Mouse (Mus musculus) heart, embryonic 13.5 days (tissue): ENCODE measurements around the gene Anapc1. TPM values are rescaled to one million over a fixed set of nuclear protein-coding genes. Genes with fewer than 3 reads are reported as not detected.
"Not testable (repeated sequence)": the region's sequence is repeated elsewhere in the genome, so short reads cannot be mapped to it uniquely, and the experiment has no call there.

Source experiments
- ATAC-seq: fragments of 200-750 bp; cut with Nextera tagmentation; 2 replicates; pipeline ENCODE4 v1.8.0; 2017; ENCODE audit warnings: moderate TSS enrichment; ENCODE audit not compliant: insufficient number of reproducible peaks, low FRiP score, low TSS enrichment; ENCODE audit errors: extremely low read depth
- H3K27ac ChIP-seq: fragments of 300-500 bp; sonication (generic); replicated peaks from 2 replicates; pipeline ENCODE4 v1.5.1; 2015; ENCODE audit warnings: moderate library complexity, mild to moderate bottlenecking, inconsistent platforms
- H3K27me3 ChIP-seq: fragments of 300-500 bp; sonication (generic); replicated peaks from 2 replicates; pipeline ENCODE4 v1.6.1; 2015; ENCODE audit warnings: mild to moderate bottlenecking, inconsistent platforms
- H3K36me3 ChIP-seq: fragments of 300-500 bp; sonication (generic); 2 replicates; pipeline ENCODE4 v1.6.1; 2015; ENCODE audit warnings: mild to moderate bottlenecking, inconsistent platforms
- H3K4me1 ChIP-seq: fragments of 300-500 bp; sonication (generic); 2 replicates; pipeline ENCODE4 v1.6.1; 2015; ENCODE audit warnings: inconsistent platforms
- H3K4me2 ChIP-seq: fragments of 300-500 bp; sonication (generic); 2 replicates; pipeline ENCODE4 v1.6.1; 2015; ENCODE audit warnings: inconsistent platforms, mild to moderate bottlenecking, moderate library complexity
- H3K4me3 ChIP-seq: fragments of 300-500 bp; sonication (generic); 2 replicates; pipeline ENCODE4 v1.5.1; 2015; ENCODE audit warnings: moderate library complexity, mild to moderate bottlenecking, inconsistent platforms
- H3K9ac ChIP-seq: fragments of 300-500 bp; sonication (generic); 2 replicates; pipeline ENCODE4 v1.6.1; 2015; ENCODE audit warnings: inconsistent platforms, mild to moderate bottlenecking, moderate library complexity
- H3K9me3 ChIP-seq: fragments of 300-500 bp; sonication (generic); 2 replicates; pipeline ENCODE4 v1.6.1; 2016; ENCODE audit warnings: inconsistent platforms
- WGBS: fragments of 180-500 bp; shearing (Covaris S2); methylation state at CpG from one replicate; pipeline ENCODE4 v1.1.7; 2015; ENCODE audit warnings: mixed read lengths; 5-methylcytosine and 5-hydroxymethylcytosine counted together
- polyA plus RNA-seq: library from polyadenylated mRNA; unstranded; fragments of >200 nt; fragmentation: Nextera tagmentation; extraction: Ambion mirVana; gene quantifications from 2 replicates; pipeline ENCODE4 v1.2.1, GENCODE M21; 2015

Anapc1 gene
- polyA plus RNA-seq, 1 experiment from 2014 or later = 42.9 TPM

DNA sequence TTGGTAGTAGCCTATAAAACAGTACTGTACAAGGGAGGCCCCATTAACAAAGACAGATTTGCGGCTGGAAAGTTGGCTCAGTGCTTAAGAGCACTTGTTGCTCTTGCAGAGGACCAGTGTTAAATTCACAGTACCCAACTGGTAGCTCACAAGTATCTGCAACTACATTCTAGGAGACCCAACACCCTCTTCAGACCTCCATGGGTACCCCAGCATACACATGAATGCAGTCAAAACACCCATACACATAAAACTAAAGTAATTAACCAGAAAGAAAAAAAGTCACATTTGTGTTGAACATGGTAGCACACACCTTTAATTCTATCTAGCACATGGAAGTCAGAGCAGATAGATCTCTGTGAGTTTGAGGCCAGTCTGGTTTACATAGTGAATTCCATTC lies 9.9 kb upstream of the Anapc1 start:
- Histone ChIP-seq H3K27ac (no peak overlapping the region), H3K27me3 (no peaks in the 10 kb centered on the region), H3K4me3 (no peak overlapping the region), H3K4me2 (no peak overlapping the region), H3K4me1 (peaks cover 21% of the 10 kb centered on the region), H3K9me3 (no peaks in the 10 kb centered on the region), H3K36me3 (no peaks in the 10 kb centered on the region), H3K9ac (no peak overlapping the region)
- 88% methylated on average over 1 of the region's 1 CpGs for WGBS
- ATAC-seq = no peak

- Histone ChIP-seq H3K9me3 (no peaks in the 10 kb centered on the region), H3K27me3 (no peaks in the 10 kb centered on the region), H3K36me3 (no peaks in the 10 kb centered on the region), H3K4me1 (peaks cover 21% of the 10 kb centered on the region), H3K4me3 (no peak overlapping the region), H3K9ac (peak overlapping the region; percentile 37; the same call in 1 of the 2 replicates), H3K4me2 (no peak overlapping the region), H3K27ac (no peak overlapping the region)
- WGBS = 52% methylated on average over 3 of the region's 3 CpGs
- ATAC-seq = no peak
Measured at GRCm38 (mm10) chr2:128696426-128696825, 9.2 kb upstream of the Anapc1 start.

DNA sequence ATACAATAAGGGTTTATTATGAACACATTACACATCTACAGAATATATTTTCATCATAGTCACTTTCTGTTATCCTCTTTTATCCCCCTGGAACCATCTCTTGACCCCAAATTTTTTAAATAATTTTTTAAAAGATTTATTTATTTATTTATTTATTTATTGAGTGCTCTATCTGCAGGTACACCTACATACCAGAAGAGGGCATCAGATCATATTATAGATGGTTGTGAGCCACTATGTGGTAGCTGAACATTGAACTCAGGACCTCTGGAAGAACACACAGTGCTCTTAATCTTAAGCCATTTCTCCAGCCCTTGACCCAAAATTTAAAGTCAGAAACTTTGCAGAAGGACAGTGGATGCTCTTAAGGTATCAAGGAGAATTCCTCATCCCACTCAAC lies 7.4 kb upstream of the Anapc1 start:
- H3K4me2 ChIP-seq = no peak overlapping the region
- no peak overlapping the region for H3K27ac ChIP-seq
- H3K9ac ChIP-seq = no peak overlapping the region
- no peaks in the 10 kb centered on the region for H3K9me3 ChIP-seq
- no peak for ATAC-seq
- no peaks in the 10 kb centered on the region for H3K36me3 ChIP-seq
- no peaks in the 10 kb centered on the region for H3K27me3 ChIP-seq
- no peak overlapping the region for H3K4me3 ChIP-seq
- peaks cover 11% of the 10 kb centered on the region for H3K4me1 ChIP-seq

- not testable (repeated sequence) for H3K9me3 ChIP-seq, H3K9ac ChIP-seq, H3K27me3 ChIP-seq, H3K4me2 ChIP-seq, H3K27ac ChIP-seq, H3K4me3 ChIP-seq, ATAC-seq, H3K4me1 ChIP-seq, H3K36me3 ChIP-seq
- 90% methylated on average over 2 of the region's 3 CpGs for WGBS
Measured at GRCm38 (mm10) chr2:128693828-128694227, 6.6 kb upstream of the Anapc1 start.

DNA sequence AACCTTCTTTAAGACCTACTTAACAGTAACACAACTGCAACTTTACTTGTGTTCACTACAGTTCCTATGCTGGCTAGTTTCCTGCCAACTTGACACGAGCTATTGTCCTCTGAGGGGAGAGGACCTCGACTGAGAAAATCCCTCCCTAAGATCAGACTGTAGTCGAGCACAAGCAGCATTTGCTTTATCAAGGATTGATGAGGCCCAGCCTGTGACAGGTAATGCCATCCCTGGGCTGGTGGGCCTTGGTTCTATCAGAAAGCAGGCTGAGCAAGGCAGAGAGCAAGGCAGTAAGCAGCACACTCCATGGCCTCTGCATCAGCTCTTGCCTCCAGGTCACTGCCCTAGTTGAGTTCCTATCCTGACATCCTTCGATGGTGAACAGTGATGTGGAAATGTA lies 6.0 kb upstream of the Anapc1 start:
- H3K9me3 ChIP-seq = no peaks in the 10 kb centered on the region
- no peak overlapping the region for H3K4me3 ChIP-seq
- no peaks in the 10 kb centered on the region for H3K36me3 ChIP-seq
- no peak overlapping the region for H3K4me2 ChIP-seq
- WGBS = 55% methylated on average over 4 of the region's 4 CpGs
- H3K9ac ChIP-seq = no peak overlapping the region
- no peak for ATAC-seq
- no peaks in the 10 kb centered on the region for H3K27me3 ChIP-seq
- H3K4me1 ChIP-seq = peaks cover 8% of the 10 kb centered on the region; the same call in 1 of the 2 replicates
- 0 out of 2 replicates have a peak overlapping the region, but pooled peaks have one; percentile 5 for H3K27ac ChIP-seq

DNA sequence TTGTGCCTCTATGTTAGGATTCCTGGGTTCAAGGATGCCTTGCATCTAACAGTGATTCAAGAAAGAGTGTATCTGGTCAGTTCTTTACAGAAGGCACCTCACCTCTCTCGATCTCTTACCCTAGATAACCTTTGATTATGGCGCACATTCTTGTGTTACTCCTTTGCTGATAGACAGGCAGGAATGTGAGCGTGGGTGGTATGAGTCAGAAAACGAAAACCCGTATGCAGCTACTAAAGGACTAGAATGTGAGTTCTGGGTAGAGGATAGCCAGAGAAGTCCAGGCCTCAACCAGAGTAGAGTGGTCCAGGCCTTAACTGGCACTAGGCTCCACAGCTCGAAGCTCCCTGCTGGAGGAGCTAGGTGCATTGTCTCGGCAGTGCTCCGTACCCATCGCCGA lies 5.6 kb upstream of the Anapc1 start:
- no peaks in the 10 kb centered on the region for H3K36me3 ChIP-seq
- no peaks in the 10 kb centered on the region for H3K27me3 ChIP-seq
- H3K9ac ChIP-seq = no peak overlapping the region
- H3K4me1 ChIP-seq = peaks cover 8% of the 10 kb centered on the region
- 0 out of 2 replicates have a peak overlapping the region, but pooled peaks have one; percentile 5 for H3K27ac ChIP-seq
- ATAC-seq = no peak
- no peak overlapping the region for H3K4me2 ChIP-seq
- H3K9me3 ChIP-seq = no peaks in the 10 kb centered on the region
- 69% methylated on average over 10 of the region's 10 CpGs for WGBS
- H3K4me3 ChIP-seq = no peak overlapping the region

DNA sequence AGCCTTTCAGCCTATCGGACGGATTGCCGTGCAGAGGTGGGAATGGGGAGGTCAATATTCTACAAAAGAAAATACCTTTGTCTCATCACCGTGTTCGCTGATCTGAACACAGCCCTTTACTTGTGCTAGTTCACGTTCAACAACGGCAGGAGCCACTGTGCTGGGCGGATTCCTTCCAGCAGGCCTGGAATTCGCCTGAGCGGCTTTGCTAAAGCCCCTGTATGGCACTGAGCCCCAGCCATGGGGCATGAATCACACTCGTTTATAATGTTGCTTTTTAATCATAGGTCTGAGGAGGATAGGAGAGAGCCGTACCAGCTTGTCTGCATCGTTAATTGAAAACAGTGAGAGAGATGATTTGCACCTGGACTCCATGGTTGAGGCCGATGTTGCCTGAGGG lies 5.1 kb upstream of the Anapc1 start:
- no peak overlapping the region for H3K4me2 ChIP-seq
- H3K27ac ChIP-seq = peak overlapping the region; percentile 20; the same call in 1 of the 2 replicates
- 64% methylated on average over 14 of the region's 14 CpGs for WGBS
- H3K4me3 ChIP-seq = no peak overlapping the region
- H3K36me3 ChIP-seq = no peaks in the 10 kb centered on the region
- no peaks in the 10 kb centered on the region for H3K27me3 ChIP-seq
- peaks cover 9% of the 10 kb centered on the region for H3K4me1 ChIP-seq
- no peaks in the 10 kb centered on the region for H3K9me3 ChIP-seq
- ATAC-seq = no peak
- H3K9ac ChIP-seq = no peak overlapping the region

GRCm38 (mm10) chr2:128687558-128688120 lies 448 bp upstream of the Anapc1 start:
- 43% methylated on average over 10 of the region's 10 CpGs for WGBS
- Histone ChIP-seq H3K36me3 (peaks cover 30% of the 10 kb centered on the region), H3K27me3 (no peaks in the 10 kb centered on the region), H3K4me2 (peak overlapping the region; percentile 84), H3K4me3 (peak overlapping the region; percentile 99), H3K4me1 (peaks cover 21% of the 10 kb centered on the region), H3K9me3 (no peaks in the 10 kb centered on the region), H3K9ac (peak overlapping the region; percentile 99), H3K27ac (peak overlapping the region; percentile 89)
- no peak for ATAC-seq

- Histone ChIP-seq H3K9ac (no peak overlapping the region), H3K4me1 (peaks cover 22% of the 10 kb centered on the region), H3K9me3 (no peaks in the 10 kb centered on the region), H3K36me3 (peaks cover 90% of the 10 kb centered on the region), H3K4me3 (no peak overlapping the region), H3K4me2 (no peak overlapping the region; the same call in 1 of the 2 replicates), H3K27me3 (no peaks in the 10 kb centered on the region), H3K27ac (0 out of 2 replicates have a peak overlapping the region, but pooled peaks have one; percentile 1)
- WGBS = 62% methylated on average over 4 of the region's 4 CpGs
- no peak for ATAC-seq
Measured at GRCm38 (mm10) chr2:128680661-128681060, 6.5 kb downstream of the Anapc1 start.

DNA sequence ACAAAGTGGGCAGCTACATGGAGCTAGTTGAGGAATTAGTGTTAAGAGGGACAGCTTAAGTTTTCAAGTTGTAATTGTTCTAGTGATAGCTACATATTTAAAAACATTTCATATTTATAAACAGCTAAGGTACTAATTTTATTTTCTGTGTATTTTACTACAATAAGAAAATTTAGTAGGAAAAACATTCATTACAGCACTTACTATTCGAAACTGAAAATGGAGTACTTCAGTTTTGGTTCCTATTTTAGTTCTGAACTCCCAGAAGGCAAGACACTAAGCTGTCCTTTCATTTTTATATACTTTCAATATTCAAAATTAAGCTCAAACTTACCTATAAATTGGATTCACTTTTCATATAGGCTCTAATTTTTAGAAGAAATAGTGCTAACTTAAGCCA lies 66.6 kb downstream of the Anapc1 start:
- ATAC-seq = no peak
- Histone ChIP-seq H3K4me2 (no peak overlapping the region), H3K9ac (no peak overlapping the region), H3K27ac (no peak overlapping the region), H3K9me3 (no peaks in the 10 kb centered on the region), H3K4me3 (no peak overlapping the region), H3K4me1 (no peaks in the 10 kb centered on the region), H3K27me3 (no peaks in the 10 kb centered on the region), H3K36me3 (peaks cover 94% of the 10 kb centered on the region)
- WGBS = 95% methylated on average over 1 of the region's 1 CpGs

- H3K27me3 ChIP-seq = no peaks in the 10 kb centered on the region
- no peaks in the 10 kb centered on the region for H3K9me3 ChIP-seq
- H3K4me1 ChIP-seq = no peaks in the 10 kb centered on the region
- WGBS = 89% methylated on average over 4 of the region's 4 CpGs
- no peak for ATAC-seq
- no peak overlapping the region for H3K4me3 ChIP-seq
- H3K4me2 ChIP-seq = no peak overlapping the region
- no peak overlapping the region for H3K27ac ChIP-seq
- H3K36me3 ChIP-seq = peaks cover 96% of the 10 kb centered on the region
- H3K9ac ChIP-seq = no peak overlapping the region
Measured at GRCm38 (mm10) chr2:128615366-128615765, 71.8 kb downstream of the Anapc1 start.

DNA sequence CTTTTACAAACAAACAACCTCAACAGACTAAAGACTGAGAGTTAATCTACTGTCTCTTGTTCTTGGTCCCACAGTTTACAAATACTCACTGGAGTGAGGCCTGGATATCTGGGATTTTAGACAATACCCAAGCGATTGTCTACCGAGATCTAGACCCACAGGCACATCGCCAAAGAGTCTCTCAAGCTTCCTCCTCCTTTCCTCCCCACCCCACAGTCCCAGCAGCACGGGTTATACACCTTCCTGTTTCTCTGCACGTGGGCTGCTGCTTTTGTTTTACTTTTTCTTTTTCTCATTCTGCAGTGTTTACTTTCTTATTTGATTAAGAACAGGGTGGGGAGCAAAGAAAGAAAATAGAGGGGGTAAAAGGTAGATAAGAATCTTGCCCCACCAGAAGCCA lies 73.8 kb downstream of the Anapc1 start:
- WGBS = 65% methylated on average over 5 of the region's 5 CpGs
- H3K4me3 ChIP-seq = no peak overlapping the region
- no peaks in the 10 kb centered on the region for H3K27me3 ChIP-seq
- no peaks in the 10 kb centered on the region for H3K4me1 ChIP-seq
- no peak for ATAC-seq
- no peak overlapping the region for H3K9ac ChIP-seq
- no peak overlapping the region for H3K4me2 ChIP-seq
- H3K9me3 ChIP-seq = no peaks in the 10 kb centered on the region
- peaks cover 91% of the 10 kb centered on the region for H3K36me3 ChIP-seq
- no peak overlapping the region; the same call in 1 of the 2 replicates for H3K27ac ChIP-seq
